Mouse (Mus musculus) heart, postnatal 10 days (tissue): ENCODE measurements around the gene Usp17ld. TPM values are rescaled to one million over a fixed set of nuclear protein-coding genes. Genes with fewer than 3 reads are reported as not detected.
"Not testable (repeated sequence)": the region's sequence is repeated elsewhere in the genome, so short reads cannot be mapped to it uniquely, and the experiment has no call there.

Experiments used
- DNase-seq, 2 experiments: peaks; one replicate each; pipeline ENCODE4 v3.0.0; 2021
- intact Hi-C: fragments of 180-260 bp; cut with DNase I; formaldehyde crosslinking; loops from one replicate; pipeline ENCODE4 v1.15.1; 2025
- microRNA-seq, 2 experiments: library from miRNA; unstranded; fragments of <30 nt; microRNA quantifications; one replicate each; pipeline ENCODE4 v1.2.0; 2022
- total RNA-seq, 2 experiments: library from RNA; stranded (reverse); gene quantifications; 2 replicates each; pipeline ENCODE4 v1.2.3; 2021

The Usp17ld gene
- not detected for total RNA-seq

GRCm38 (mm10) chr7:103252405-103252804, at the start of gene Usp17ld:
Gene Usp17ld (minus strand): TSS chr7:103252505.
- intact Hi-C loops, DNase-seq: not testable (repeated sequence)

GRCm38 (mm10) chr7:103216696-103217095, 35.6 kb downstream of the Usp17ld start, which contains the start of gene Olfr594:
Gene Olfr594 (plus strand): TSS chr7:103216996.
- intact Hi-C loops = no loop called here
- DNase-seq = no peak

GRCm38 (mm10) chr7:103212050-103212449, 40.3 kb downstream of the Usp17ld start:
- intact Hi-C loops = not testable (repeated sequence)

GRCm38 (mm10) chr7:103211562-103211961, 40.7 kb downstream of the Usp17ld start, which contains the start of gene Olfr593:
Gene Olfr593 (plus strand): TSS chr7:103211862.
- intact Hi-C loops = no loop called here
- DNase-seq = no peak

More at GRCm38 (mm10) chr7:103212050-103212449, 40.3 kb downstream of the Usp17ld start:
- DNase-seq = not testable (repeated sequence)

Small RNAs within 50 kb of the gene (microRNA-seq; reads per million reads assigned to microRNA genes)
- 0 reads per million in 2 experiments for gene Gm23550
- gene Gm25171 = 0 reads per million in 2 experiments

Other genes starting within 250 kb of the Usp17ld start
- gene Olfr582, start 214.5 kb downstream of the Usp17ld start, total RNA-seq = not detected
- gene Olfr583, start 201.2 kb downstream of the Usp17ld start, total RNA-seq = not detected
- gene Olfr584, start 170.6 kb downstream of the Usp17ld start, total RNA-seq = not detected
- gene Olfr585, start 154.8 kb downstream of the Usp17ld start, total RNA-seq = not detected
- gene Olfr586, start 126.9 kb downstream of the Usp17ld start, total RNA-seq = not detected
- gene Olfr588-ps1, start 111.6 kb downstream of the Usp17ld start, total RNA-seq = not detected
- gene Olfr589, start 96.1 kb downstream of the Usp17ld start, total RNA-seq = not detected
- gene Olfr591, start 74.2 kb downstream of the Usp17ld start, total RNA-seq = not detected
- gene Olfr592, start 67.7 kb downstream of the Usp17ld start, total RNA-seq = not detected
- not detected for gene Olfr593, start 40.6 kb downstream of the Usp17ld start, total RNA-seq
- not detected for gene Olfr594, start 35.5 kb downstream of the Usp17ld start, total RNA-seq
- not detected for gene Olfr596, start 53.1 kb upstream of the Usp17ld start, total RNA-seq
- gene Olfr597, start 63.8 kb upstream of the Usp17ld start, total RNA-seq = not detected
- not detected for gene Olfr598, start 71.1 kb upstream of the Usp17ld start, total RNA-seq
- not detected for gene Olfr599, start 83.4 kb upstream of the Usp17ld start, total RNA-seq
- gene Olfr600, start 97.2 kb upstream of the Usp17ld start, total RNA-seq = not detected
- not detected for gene Olfr601, start 110.2 kb upstream of the Usp17ld start, total RNA-seq
- gene Olfr603, start 133.7 kb upstream of the Usp17ld start, total RNA-seq = not detected
- not detected for gene Usp17lc, start 162.6 kb upstream of the Usp17ld start, total RNA-seq
- not detected for gene Olfr605, start 192.9 kb upstream of the Usp17ld start, total RNA-seq
- gene Olfr606, start 196.5 kb upstream of the Usp17ld start, total RNA-seq = not detected
- gene Olfr607, start 211.6 kb upstream of the Usp17ld start, total RNA-seq = not detected
- gene Olfr608, start 217.4 kb upstream of the Usp17ld start, total RNA-seq = under 1 TPM; 0.17 to 0.62 TPM
- not detected for gene Olfr609, start 245.6 kb upstream of the Usp17ld start, total RNA-seq